Mouse (Mus musculus) kidney, postnatal 0 days (tissue): ENCODE data around the gene Amotl1. TPM values are rescaled to one million over a fixed set of nuclear protein-coding genes. Genes with fewer than 3 reads are reported as not detected.

Experiments
- ATAC-seq: fragments of 200-750 bp; cut with Nextera tagmentation; replicated peaks from 2 replicates; pipeline ENCODE4 v1.8.0; 2017; ENCODE audit warnings: low read depth, moderate number of reproducible peaks, moderate TSS enrichment, moderate library complexity; ENCODE audit not compliant: low FRiP score
- DNase-seq: peaks from one replicate; pipeline ENCODE4 v3.0.0-alpha.2; 2016; ENCODE audit warnings: low spot score
- H3K27ac ChIP-seq: fragments of 300-500 bp; sonication (generic); 2 replicates; pipeline ENCODE4 v1.5.1; 2014; ENCODE audit warnings: mild to moderate bottlenecking
- H3K27me3 ChIP-seq: fragments of 300-500 bp; sonication (generic); 2 replicates; pipeline ENCODE4 v1.6.1; 2014; ENCODE audit warnings: low read length, mixed read lengths; ENCODE audit not compliant: insufficient read depth
- H3K36me3 ChIP-seq: fragments of 300-500 bp; sonication (generic); 2 replicates; pipeline ENCODE4 v1.6.1; 2014; ENCODE audit warnings: low read length, mixed read lengths; ENCODE audit not compliant: insufficient read depth
- H3K4me1 ChIP-seq: fragments of 300-500 bp; sonication (generic); replicated peaks from 2 replicates; pipeline ENCODE4 v1.6.1; 2014; ENCODE audit warnings: antibody characterized with exemption, low read length, mixed read lengths; ENCODE audit not compliant: insufficient read depth
- H3K4me2 ChIP-seq: fragments of 300-500 bp; sonication (generic); 2 replicates; pipeline ENCODE4 v1.6.1; 2014; ENCODE audit warnings: mild to moderate bottlenecking, low read length, moderate library complexity, mixed read lengths
- H3K4me3 ChIP-seq: fragments of 300-500 bp; sonication (generic); replicated peaks from 2 replicates; pipeline ENCODE4 v1.5.1; 2014; ENCODE audit warnings: low read depth, low read length
- H3K9ac ChIP-seq: fragments of 300-500 bp; sonication (generic); 2 replicates; pipeline ENCODE4 v1.6.1; 2014; ENCODE audit warnings: low read depth, low read length
- H3K9me3 ChIP-seq: fragments of 300-500 bp; sonication (generic); replicated peaks from 2 replicates; pipeline ENCODE4 v1.6.1; 2016; ENCODE audit warnings: low read length, inconsistent platforms, mixed read lengths
- CTCF ChIP-seq: IDR thresholded peaks from 2 replicates; pipeline ENCODE4 v1.5.1; 2016; ENCODE audit warnings: antibody characterized with exemption, low read depth, mild to moderate bottlenecking, moderate library complexity
- WGBS: fragments of 180-500 bp; shearing (Covaris S2); extraction: QIAGEN DNeasy Blood & Tissue Kit; methylation state at CpG from one replicate; pipeline ENCODE4 v1.1.7; 2014; 5-methylcytosine and 5-hydroxymethylcytosine counted together
- polyA plus RNA-seq: library from polyadenylated mRNA; unstranded; fragments of >200 nt; fragmentation: Nextera tagmentation; extraction: Ambion mirVana; gene quantifications from 2 replicates; pipeline ENCODE4 v1.2.1, GENCODE M21; 2015

The Amotl1 gene
- polyA plus RNA-seq, 1 experiment from 2014 or later, result 12.0 TPM

GRCm38 (mm10) chr9:14520971-14521670, 123.7 kb downstream of the Amotl1 start:
- H3K9me3 ChIP-seq, result no peaks in the 10 kb centered on the region
- ATAC-seq (no peak), DNase-seq (peak; percentile 22)
- no peak overlapping the region for H3K4me3 ChIP-seq
- H3K9ac ChIP-seq, result no peak overlapping the region
- H3K4me2 ChIP-seq, result no peak overlapping the region
- no peaks in the 10 kb centered on the region for H3K36me3 ChIP-seq
- H3K27ac ChIP-seq, result no peak overlapping the region
- H3K27me3 ChIP-seq, result no peaks in the 10 kb centered on the region
- H3K4me1 ChIP-seq, result no peaks in the 10 kb centered on the region
- WGBS, result 20% methylated on average over 3 of the region's 3 CpGs
- no peak for TF ChIP-seq CTCF

GRCm38 (mm10) chr9:14518105-14518504, 126.8 kb downstream of the Amotl1 start:
- DNase-seq (no peak), ATAC-seq (no peak)
- no peaks in the 10 kb centered on the region for H3K9me3 ChIP-seq
- H3K4me1 ChIP-seq, result no peaks in the 10 kb centered on the region
- no peaks in the 10 kb centered on the region for H3K36me3 ChIP-seq
- no peak overlapping the region for H3K4me3 ChIP-seq
- H3K27me3 ChIP-seq, result no peaks in the 10 kb centered on the region
- H3K4me2 ChIP-seq, result no peak overlapping the region
- 66% methylated on average over 3 of the region's 3 CpGs for WGBS
- H3K27ac ChIP-seq, result no peak overlapping the region
- H3K9ac ChIP-seq, result no peak overlapping the region
- TF ChIP-seq CTCF, result no peak

- Histone ChIP-seq H3K27ac (no peak overlapping the region), H3K4me3 (no peak overlapping the region), H3K36me3 (no peaks in the 10 kb centered on the region), H3K4me2 (no peak overlapping the region), H3K9ac (no peak overlapping the region), H3K4me1 (no peaks in the 10 kb centered on the region), H3K27me3 (no peaks in the 10 kb centered on the region), H3K9me3 (no peaks in the 10 kb centered on the region)
- no peak for DNase-seq
- ATAC-seq, result no peak
- 63% methylated on average over 1 of the region's 1 CpGs for WGBS
- no peak for TF ChIP-seq CTCF
Observed at GRCm38 (mm10) chr9:14517296-14517695, 127.6 kb downstream of the Amotl1 start.

- H3K9me3 ChIP-seq, result no peaks in the 10 kb centered on the region
- H3K27ac ChIP-seq, result no peak overlapping the region
- H3K27me3 ChIP-seq, result no peaks in the 10 kb centered on the region
- no peaks in the 10 kb centered on the region for H3K4me1 ChIP-seq
- WGBS, result 79% methylated on average over 9 of the region's 9 CpGs
- ATAC-seq, result 0 out of 2 replicates have a peak, but pooled peaks have one; percentile 52
- no peak overlapping the region for H3K4me3 ChIP-seq
- H3K4me2 ChIP-seq, result no peak overlapping the region
- peaks cover 26% of the 10 kb centered on the region for H3K36me3 ChIP-seq
- peak; percentile 87 for TF ChIP-seq CTCF
- H3K9ac ChIP-seq, result no peak overlapping the region
- peak; percentile 76 for DNase-seq
Observed at GRCm38 (mm10) chr9:14512633-14513445, 132.0 kb downstream of the Amotl1 start.

- Histone ChIP-seq H3K9ac (peak overlapping the region; percentile 86), H3K9me3 (no peaks in the 10 kb centered on the region), H3K4me3 (peak overlapping the region; percentile 74), H3K4me1 (0 out of 2 replicates have a peak, but pooled peaks cover 3% of the 10 kb centered on the region), H3K27me3 (no peaks in the 10 kb centered on the region), H3K4me2 (peak overlapping the region; percentile 57), H3K36me3 (peaks cover 29% of the 10 kb centered on the region), H3K27ac (peak overlapping the region; percentile 81)
- 3% methylated on average over 10 of the region's 10 CpGs for WGBS
- ATAC-seq (no peak), DNase-seq (no peak)
- TF ChIP-seq CTCF, result no peak
Observed at GRCm38 (mm10) chr9:14500916-14501424, 143.9 kb downstream of the Amotl1 start.
